Mouse (Mus musculus) kidney, adult 2 months (tissue): ENCODE measurements around the gene Lrrc8c. TPM values are rescaled to one million over a fixed set of nuclear protein-coding genes. Genes with fewer than 3 reads are reported as not detected.

Source experiments
- DNase-seq: peaks from one replicate; pipeline ENCODE4 v3.0.0; 2021
- H3K27ac ChIP-seq: fragments of 200-500 bp; 2 replicates; pipeline ENCODE4 v1.5.1; 2012; ENCODE audit warnings: low read depth, low read length, control low read depth, inconsistent platforms; ENCODE audit not compliant: insufficient read depth
- H3K27me3 ChIP-seq: fragments of 200-500 bp; replicated peaks from 2 replicates; pipeline ENCODE4 v1.6.1; 2012; ENCODE audit warnings: mild to moderate bottlenecking, moderate library complexity, low read length, inconsistent platforms; ENCODE audit not compliant: control insufficient read depth, insufficient read depth
- H3K36me3 ChIP-seq: fragments of 200-500 bp; 2 replicates; pipeline ENCODE4 v1.6.1; 2012; ENCODE audit warnings: mild to moderate bottlenecking, moderate library complexity, low read length, inconsistent platforms; ENCODE audit not compliant: control insufficient read depth, insufficient read depth
- H3K4me1 ChIP-seq: fragments of 200-500 bp; 2 replicates; pipeline ENCODE4 v1.6.1; 2011; ENCODE audit warnings: low read length; ENCODE audit not compliant: control insufficient read depth, insufficient read depth
- H3K4me3 ChIP-seq: fragments of 200-500 bp; 2 replicates; pipeline ENCODE4 v1.5.1; 2011; ENCODE audit warnings: mild to moderate bottlenecking, low read depth, low read length, control low read depth; ENCODE audit not compliant: insufficient read depth
- CTCF ChIP-seq: fragments of 200-500 bp; conservative IDR thresholded peaks from 2 replicates; pipeline ENCODE4 v1.5.1; 2011; ENCODE audit warnings: low read depth, mild to moderate bottlenecking, control low read depth, low read length, moderate library complexity, mixed read lengths; ENCODE audit not compliant: insufficient read depth, insufficient read length
- POLR2A ChIP-seq: fragments of 200-500 bp; IDR thresholded peaks from one replicate; pipeline ENCODE4 v1.6.1; 2011; ENCODE audit warnings: low read depth, low read length, control low read depth
- WGBS: fragments of 180-500 bp; shearing (Covaris S2); methylation state at CpG from one replicate; pipeline ENCODE4 v1.1.7; 2018; 5-methylcytosine and 5-hydroxymethylcytosine counted together
- polyA plus RNA-seq: library from polyadenylated mRNA; depleted of rRNA; stranded (reverse); fragments of >200 nt; gene quantifications from 2 replicates; pipeline ENCODE4 v1.2.3, GENCODE M21; 2012; rRNA removed

Lrrc8c gene
- polyA plus RNA-seq, 1 experiment, result 13.6 TPM

DNA sequence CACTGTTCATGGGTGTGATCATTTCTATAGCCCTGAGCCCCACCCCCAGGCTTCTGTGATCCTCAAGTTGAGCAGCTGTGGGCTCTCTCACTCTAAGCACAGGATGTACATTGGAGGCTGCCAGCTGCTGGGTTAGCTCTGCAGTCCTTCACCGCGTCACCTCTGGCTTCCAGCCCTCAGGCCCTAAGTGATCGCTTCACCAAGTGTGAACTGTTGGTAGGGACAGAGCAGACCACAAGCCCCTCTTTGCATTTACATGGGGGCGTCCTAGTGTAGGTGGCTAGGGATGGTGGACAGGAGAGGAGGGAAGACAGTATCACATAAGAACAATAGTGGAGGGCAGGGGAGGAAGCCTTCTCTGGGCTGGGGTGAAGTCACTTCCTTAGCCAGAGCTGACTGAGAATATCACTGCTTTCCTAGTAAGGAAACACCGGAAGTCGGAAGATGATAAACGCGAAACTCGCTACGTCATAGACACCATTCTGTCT is 130.4 kb downstream of the Lrrc8c start:
- Histone ChIP-seq H3K27ac (no peak overlapping the region), H3K4me3 (no peak overlapping the region), H3K4me1 (no peaks in the 10 kb centered on the region; the same call in 1 of the 2 replicates), H3K27me3 (no peaks in the 10 kb centered on the region), H3K36me3 (no peaks in the 10 kb centered on the region)
- WGBS, result 69% methylated on average over 10 of the region's 10 CpGs
- peak; percentile 38 for DNase-seq
- no peak for TF ChIP-seq CTCF
- no peak for TF ChIP-seq POLR2A

DNA sequence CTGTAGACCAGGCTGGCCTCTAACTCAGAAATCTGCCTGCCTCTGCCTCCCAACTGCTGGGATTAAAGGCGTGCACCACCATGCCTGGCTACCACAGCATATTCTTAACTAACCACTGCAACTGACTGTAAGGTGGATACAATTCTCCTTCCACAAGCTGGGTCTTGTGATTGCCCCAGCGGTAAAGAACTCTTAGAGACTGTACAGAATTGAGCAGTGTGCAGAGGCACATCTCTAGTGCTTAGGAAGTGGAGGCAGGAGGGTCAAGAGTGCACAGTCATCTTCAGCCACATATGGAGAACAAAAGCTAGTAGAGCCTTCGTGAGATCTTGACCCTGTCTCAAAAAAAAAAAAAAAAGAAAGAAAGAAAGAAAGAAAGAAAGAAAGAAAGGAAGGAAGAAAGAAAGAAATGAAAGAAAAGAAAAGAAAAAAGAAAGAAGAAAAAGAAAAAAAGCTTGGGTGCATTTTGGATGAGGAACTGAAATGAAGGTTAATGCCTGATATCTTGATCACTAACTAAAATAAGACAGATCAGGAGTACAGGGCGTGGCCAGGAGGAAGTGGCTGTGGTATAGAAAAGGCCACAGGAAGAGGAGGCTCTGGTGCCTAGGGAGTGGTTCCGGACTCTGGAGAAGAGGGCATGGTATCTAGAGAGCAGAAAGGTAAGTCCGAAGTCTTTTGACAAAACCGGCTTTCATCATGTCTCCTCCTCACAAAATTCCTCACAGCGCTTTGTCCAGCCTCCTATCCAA is 131.7 kb downstream of the Lrrc8c start:
- DNase-seq, result peak; percentile 33
- 77% methylated on average over 8 of the region's 8 CpGs for WGBS
- Histone ChIP-seq H3K4me1 (no peaks in the 10 kb centered on the region; the same call in 1 of the 2 replicates), H3K27ac (peak overlapping the region; percentile 2), H3K36me3 (no peaks in the 10 kb centered on the region), H3K27me3 (no peaks in the 10 kb centered on the region), H3K4me3 (no peak overlapping the region)
- TF ChIP-seq CTCF (no peak), POLR2A (no peak)

GRCm38 (mm10) chr5:105651561-105651991 is 132.4 kb downstream of the Lrrc8c start:
- peak overlapping the region; percentile 2 for H3K27ac ChIP-seq
- TF ChIP-seq CTCF, result no peak
- no peak for TF ChIP-seq POLR2A
- 19% methylated on average over 11 of the region's 11 CpGs for WGBS
- no peak overlapping the region for H3K4me3 ChIP-seq
- DNase-seq, result peak; percentile 47
- H3K27me3 ChIP-seq, result no peaks in the 10 kb centered on the region
- no peaks in the 10 kb centered on the region; the same call in 1 of the 2 replicates for H3K4me1 ChIP-seq
- no peaks in the 10 kb centered on the region for H3K36me3 ChIP-seq

DNA sequence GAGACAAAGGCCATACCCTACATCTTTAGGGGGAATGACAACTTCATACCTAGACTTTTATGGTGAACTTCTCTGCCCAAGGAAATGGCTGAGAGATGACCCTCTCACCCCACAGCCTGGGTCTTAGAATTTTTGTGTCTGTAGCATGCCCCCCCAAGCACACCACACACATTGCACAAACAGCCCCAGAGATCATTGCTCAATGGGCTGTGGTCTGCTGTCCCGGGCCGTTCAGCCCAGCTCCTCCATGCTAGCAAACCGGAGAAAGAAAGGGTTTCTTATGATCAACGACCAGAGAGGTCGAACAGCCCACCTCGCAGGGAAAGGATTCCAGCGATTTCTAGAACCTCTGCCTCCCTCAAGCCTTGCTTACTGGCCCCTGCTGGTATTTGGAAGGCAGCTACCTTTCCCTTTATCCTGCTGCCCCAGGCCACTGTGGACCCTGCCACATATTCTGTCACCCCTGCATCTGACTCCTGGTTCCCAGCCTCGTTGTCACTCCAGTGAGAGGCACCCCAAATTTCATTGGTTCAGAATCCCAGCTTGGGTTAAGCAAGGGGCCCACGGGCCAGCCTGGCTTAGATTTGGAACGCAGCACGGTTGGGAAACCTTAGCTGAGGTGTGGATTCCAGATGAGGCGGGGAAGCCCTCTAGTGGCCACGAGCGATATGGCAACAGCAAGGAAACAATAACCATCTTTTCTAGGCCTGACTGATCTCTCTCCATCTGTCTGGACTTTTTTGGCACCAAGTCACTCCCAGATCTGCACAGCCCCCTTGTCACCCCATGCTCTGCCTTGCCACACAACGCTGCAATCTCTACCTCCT is 135.3 kb downstream of the Lrrc8c start:
- Histone ChIP-seq H3K27me3 (no peaks in the 10 kb centered on the region), H3K4me3 (no peak overlapping the region), H3K36me3 (no peaks in the 10 kb centered on the region), H3K4me1 (no peaks in the 10 kb centered on the region; the same call in 1 of the 2 replicates), H3K27ac (no peak overlapping the region)
- DNase-seq, result peak; percentile 85
- WGBS, result 17% methylated on average over 15 of the region's 15 CpGs
- TF ChIP-seq POLR2A (no peak), CTCF (peak; percentile 96)

- Histone ChIP-seq H3K27ac (no peak overlapping the region), H3K4me3 (no peak overlapping the region), H3K36me3 (no peaks in the 10 kb centered on the region), H3K27me3 (no peaks in the 10 kb centered on the region), H3K4me1 (no peaks in the 10 kb centered on the region; the same call in 1 of the 2 replicates)
- TF ChIP-seq POLR2A (no peak), CTCF (no peak)
- no peak for DNase-seq
- WGBS, result 78% methylated on average over 12 of the region's 12 CpGs
These were observed 136.0 kb downstream of the Lrrc8c start for GRCm38 (mm10) chr5:105655100-105655734.

DNA sequence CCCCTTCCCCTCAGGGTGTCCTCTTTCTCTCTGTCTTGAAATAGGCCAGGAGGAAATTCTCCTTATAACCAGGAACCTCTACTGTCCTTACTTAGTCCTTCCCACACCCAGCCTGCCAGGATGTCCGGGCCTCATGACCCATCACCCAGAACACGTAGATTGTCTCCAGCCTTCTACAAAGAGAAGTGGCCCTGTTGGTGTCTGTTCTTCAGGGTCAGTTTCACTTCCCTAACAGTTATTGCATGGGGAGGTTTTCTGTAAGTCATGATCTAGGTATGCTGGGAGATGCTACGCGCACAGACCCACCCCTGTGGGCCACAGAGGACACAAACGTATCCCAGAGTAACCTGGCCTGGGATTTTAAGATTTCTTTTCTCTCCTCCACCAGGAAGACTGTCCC is 142.7 kb downstream of the Lrrc8c start:
- WGBS, result 82% methylated on average over 5 of the region's 5 CpGs
- DNase-seq, result no peak
- TF ChIP-seq POLR2A (no peak), CTCF (no peak)

More for the DNA sequence above, 142.7 kb downstream of the Lrrc8c start:
- Histone ChIP-seq H3K27me3 (no peaks in the 10 kb centered on the region), H3K4me1 (no peaks in the 10 kb centered on the region), H3K27ac (no peak overlapping the region), H3K4me3 (no peak overlapping the region), H3K36me3 (no peaks in the 10 kb centered on the region)

Other genes with a start within 250 kb of the Lrrc8c start
- 1.8 and 2.8 TPM in 2 replicates for gene Gm43302, start 225.7 kb upstream of the Lrrc8c start, polyA plus RNA-seq
- gene Gbp6, start 225.7 kb upstream of the Lrrc8c start, polyA plus RNA-seq, result 3.5 and 4.2 TPM in 2 replicates
- gene Lrrc8b, start 103.6 kb upstream of the Lrrc8c start, polyA plus RNA-seq, result 17.9 and 20.7 TPM in 2 replicates
- 34.4 and 35.4 TPM in 2 replicates for gene Lrrc8d, start 180.6 kb downstream of the Lrrc8c start, polyA plus RNA-seq